Mouse (Mus musculus) cortical plate, adult 2 months (tissue): ENCODE results near the gene Osgin1.

Source experiments
- CTCF ChIP-seq: fragments of 200-500 bp; IDR thresholded peaks from 2 replicates; pipeline ENCODE4 v1.5.1; 2011; ENCODE audit warnings: mild to moderate bottlenecking, control low read depth, low read length; ENCODE audit not compliant: insufficient read depth; ENCODE audit errors: extremely low read depth
- POLR2A ChIP-seq: fragments of 200-500 bp; IDR thresholded peaks from 2 replicates; pipeline ENCODE4 v1.6.1; 2011; ENCODE audit warnings: mild to moderate bottlenecking, low read length, control low read depth; ENCODE audit not compliant: insufficient read depth; ENCODE audit errors: extremely low read depth

- TF ChIP-seq CTCF = no peak
- no peak for TF ChIP-seq POLR2A
Measured at GRCm38 (mm10) chr8:119437506-119437905, 3.6 kb downstream of the Osgin1 start.
